Mouse (Mus musculus) T-helper 2 cell (primary cell): ENCODE data around the gene Frmd4a.

Experiments
- in situ Hi-C: fragments of 300-600 bp; cut with MboI, MseI; formaldehyde crosslinking; loops from one replicate; pipeline ENCODE4 v1.15.1; 2025; ENCODE audit warnings: high pct_unique_total_duplicates

Gene Frmd4a

DNA sequence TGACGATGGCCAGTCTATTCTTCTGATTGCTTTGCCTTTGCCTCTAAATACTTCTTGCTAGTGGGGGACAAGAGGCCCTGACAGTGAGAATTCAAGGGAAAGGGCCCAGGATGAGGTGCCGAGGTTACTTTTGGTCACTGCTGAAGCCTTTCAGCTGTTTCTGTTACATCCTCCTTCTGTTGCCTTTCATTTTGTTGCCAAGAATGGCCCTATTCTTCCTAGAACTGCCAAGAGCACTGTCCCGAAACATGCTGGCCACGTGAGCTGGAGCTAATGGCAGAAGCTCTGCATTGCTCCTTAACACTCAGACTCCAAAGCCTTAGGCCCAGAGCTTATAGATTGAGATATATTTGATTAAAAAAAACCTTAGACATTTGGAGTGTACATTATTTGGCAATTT, 178.5 kb downstream of the Frmd4a start:
- in situ Hi-C loops, result no loop called here

DNA sequence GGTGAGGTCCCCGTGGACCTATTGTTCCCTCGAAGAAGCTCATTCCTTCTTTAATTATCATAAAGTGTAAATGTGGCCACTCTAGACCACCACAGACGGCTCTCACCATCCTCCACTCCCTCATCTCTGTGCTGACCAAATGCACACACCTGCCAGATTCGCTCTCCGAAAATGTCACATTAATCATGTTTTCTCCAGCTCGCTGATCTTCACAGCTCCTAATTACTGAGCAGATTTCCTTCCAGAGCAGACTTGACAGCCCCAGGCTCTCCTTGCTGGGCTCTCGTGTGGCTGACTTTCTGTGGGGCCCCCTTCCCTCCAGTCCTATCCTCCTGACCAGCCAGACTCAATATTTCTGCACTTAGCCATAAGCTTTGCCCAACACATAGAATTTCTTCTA, 191.7 kb downstream of the Frmd4a start:
- in situ Hi-C loops, result no loop called here

DNA sequence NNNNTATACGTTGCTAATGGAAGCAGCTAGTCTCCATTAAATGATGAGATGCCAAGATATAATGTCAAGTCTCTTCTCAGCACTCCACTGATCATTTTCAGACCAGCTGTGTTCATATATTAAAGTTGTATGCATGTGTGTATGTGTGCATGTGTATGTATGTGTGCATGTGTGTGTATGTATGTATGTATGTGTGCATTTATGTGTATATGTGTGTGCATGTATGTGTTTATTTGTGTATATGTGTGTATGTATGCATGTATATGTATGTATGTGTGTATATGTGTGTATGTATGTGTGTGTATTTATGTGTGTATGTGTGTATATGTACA, 204.9 kb downstream of the Frmd4a start:
- in situ Hi-C loops, result no loop called here

DNA sequence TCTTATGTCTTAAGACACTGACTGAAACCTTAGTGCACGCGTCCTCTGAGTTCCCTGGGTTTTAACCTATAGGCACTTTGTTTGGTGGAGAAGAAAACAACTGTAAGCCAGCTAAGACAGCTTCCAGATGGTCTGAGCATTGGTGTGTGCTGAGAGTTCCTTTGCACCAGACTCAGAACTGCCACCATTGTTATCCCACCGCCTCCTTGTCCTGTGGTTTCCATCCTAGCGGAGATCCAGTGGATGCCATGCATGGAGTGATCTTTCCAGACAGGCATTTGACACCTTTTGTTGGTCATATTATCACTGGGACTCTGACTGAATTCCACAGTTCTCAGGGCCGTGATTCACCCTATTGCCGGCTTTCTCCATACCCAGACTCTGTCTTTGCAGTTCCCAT, 205.8 kb downstream of the Frmd4a start:
- in situ Hi-C loops, result no loop called here

DNA sequence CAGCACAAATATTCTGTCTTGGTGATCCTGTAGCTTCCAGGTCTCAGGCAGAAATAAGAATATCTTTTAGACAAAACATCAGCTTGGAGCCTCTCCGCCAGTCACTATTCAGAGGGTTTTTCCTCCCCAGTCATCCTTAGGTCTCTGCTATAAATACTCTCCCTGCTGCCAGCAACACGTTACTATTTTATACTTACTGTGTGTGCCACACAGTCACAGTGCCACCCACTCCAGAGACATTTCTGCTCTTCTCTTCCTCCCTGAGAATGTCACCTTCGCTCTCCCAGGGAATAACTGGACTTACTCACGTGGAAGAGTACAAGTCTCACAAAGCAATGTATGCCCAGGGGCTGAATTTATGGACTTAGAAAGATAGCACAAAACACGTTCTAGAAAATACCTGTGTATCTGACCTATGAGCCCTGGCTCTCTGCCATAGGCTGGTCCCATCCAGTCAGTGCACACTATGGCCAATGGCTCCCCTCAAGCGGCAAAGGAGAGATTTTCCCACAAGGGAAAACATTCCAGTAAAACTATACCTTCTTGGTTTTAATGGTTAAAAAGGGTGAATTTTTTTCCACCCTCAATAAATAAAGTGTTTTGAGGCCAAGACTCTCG, 209.5 kb downstream of the Frmd4a start:
- in situ Hi-C loops, result no loop called here

DNA sequence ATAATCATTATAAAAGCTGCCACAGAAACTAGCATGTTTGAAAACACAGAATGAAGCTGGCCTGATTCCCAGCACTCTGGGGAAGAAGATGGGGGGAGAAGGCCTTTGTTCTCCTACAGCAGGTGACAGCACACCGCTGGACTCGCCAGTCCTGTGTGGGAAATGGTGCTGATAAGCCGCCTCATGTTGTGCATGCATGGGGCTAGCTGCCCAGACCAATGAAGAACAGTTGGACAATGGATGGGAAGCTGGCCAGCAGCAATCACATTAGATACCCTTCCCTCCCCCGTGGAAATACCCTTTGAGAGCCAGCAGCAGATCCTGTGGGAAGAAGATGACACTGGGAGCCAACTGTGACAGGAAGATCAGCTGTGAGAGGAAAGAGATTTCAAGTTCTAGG, 210.0 kb downstream of the Frmd4a start:
- in situ Hi-C loops, result no loop called here

DNA sequence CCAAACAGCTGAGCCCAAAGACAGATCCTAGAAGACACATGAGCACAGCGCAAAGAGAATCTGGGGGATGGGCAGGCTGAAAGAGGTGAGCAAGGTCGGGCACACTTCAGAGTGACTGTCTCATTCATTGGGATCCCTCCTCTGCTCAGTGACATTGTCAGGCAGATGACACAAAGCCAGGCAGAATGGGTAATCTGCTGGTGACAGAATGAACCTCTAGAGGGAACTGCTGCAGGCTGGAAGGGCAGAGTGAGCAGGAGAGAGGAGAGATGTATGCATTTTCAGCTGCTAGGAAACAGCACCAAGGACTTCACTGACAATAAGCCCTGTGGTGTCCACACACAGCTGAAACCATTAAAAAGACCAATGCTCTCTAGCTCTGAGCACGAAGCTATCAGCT, 211.0 kb downstream of the Frmd4a start:
- in situ Hi-C loops, result no loop called here

DNA sequence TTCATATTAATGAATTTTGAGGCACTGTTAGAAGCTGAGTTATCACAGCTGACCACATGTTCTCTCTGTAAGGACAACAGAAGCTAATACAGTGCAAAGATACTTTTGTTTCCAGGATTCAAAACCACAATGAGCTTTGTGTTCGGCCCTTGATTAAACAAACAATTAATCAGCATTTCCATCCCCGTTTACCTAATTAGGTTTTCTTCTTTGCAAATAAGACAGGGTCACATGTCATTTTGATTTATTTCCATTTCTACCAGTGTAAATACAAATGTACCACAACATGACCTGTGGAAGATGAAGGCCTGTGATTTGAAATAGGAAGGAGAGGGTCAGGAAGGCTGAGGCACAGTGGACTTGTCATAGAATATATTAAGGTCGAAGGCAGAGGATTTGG, 214.8 kb downstream of the Frmd4a start:
- in situ Hi-C loops, result no loop called here

DNA sequence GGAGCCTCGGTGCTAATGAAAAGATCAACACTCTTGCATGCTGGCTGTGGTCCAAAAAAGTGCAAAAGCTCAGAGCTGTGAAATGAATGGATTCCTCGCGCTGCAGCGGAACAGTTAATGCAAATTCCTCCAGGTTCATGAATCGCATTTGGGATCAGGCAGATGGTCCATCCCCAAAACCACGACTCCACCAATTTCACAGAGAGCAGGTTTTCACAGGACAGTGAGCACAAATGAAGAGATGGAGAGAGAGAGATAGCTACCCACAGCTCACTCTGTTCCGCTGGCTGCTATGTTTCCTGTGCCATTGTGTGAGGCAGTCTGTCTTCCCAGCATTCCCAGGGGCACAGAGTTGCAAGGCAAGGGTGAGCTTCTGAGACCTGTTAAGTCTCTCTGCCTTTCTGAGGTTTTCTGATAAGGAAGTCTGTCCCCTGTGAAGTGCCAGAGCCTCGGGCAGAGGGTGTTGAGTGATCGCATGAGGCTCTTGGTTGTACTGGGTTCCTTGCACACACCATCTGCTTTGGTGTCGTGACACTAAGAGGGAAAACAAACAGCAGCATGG, 215.3 kb downstream of the Frmd4a start:
- in situ Hi-C loops, result no loop called here

DNA sequence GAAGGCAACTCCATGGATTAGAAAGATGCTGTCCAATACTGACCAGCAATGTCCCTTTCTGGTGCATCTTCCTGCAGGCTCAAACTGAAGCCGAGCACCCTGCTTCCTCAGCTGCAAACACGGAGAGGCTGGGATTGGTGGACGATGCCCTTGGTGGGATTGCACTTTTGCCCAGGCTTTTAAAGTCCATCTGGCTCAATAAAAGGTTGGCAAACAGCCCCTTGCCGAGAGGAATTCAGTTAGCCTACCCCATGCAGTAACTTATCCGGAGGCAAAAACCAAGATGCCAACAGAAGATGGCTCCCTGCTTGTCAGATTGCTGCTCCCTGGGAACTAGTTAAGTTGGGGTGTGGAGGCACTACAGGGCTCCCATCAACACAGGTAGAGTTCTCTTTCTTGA, 220.2 kb downstream of the Frmd4a start:
- in situ Hi-C loops, result no loop called here

DNA sequence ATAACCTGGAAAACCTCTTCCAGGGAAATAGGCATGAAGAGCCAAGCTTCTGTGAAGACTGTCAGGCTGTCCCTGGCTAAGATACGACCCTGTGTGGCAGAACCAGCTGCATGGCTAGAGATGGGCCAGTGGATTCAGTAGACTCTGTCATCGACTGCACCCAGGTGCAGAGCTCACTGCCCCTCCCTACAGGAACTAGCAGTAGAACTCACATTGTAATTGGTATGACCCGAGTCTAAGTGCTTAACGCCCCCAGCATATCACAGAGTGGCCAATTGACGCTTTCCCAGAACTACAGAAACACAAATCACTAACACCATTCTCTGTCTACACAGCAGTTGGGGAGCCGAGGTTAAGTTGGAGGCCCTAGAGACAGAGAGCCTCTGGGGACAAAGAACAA, 232.2 kb downstream of the Frmd4a start:
- in situ Hi-C loops, result no loop called here

DNA sequence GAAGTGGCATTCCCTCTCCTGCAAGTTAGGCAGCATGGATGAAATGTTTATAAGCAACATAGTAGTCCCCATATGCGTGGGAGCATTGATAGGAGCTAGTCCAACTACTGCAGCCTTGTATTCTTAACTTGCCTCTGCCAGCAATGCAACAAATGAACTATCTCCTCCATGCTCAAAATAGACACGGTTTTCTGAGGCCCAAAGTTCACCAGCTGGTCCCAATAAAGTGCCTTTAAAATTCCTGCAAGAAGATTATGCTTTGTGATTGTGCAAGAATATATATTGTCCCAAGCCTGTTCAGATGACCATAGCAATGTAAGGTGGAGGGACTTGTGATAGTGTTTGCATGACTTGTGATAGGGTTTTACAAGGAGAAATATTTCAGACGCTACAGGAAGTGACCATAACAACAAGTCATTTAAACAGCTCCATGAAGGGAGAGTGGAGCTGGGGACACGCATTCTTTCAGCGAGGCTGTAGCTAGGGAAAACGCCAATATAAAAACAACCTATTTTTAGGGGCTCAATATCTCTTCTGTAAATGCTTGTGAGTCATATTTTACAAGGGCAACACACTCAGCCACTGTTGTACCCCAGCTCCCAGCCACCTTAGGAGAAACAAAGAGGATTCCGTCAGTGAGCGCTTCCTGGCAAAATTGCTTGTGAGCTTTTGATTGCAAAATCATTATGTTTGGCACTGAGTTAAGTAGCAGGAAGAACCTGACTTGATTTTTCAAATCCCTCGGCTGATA, 235.2 kb downstream of the Frmd4a start:
- in situ Hi-C loops, result no loop called here

DNA sequence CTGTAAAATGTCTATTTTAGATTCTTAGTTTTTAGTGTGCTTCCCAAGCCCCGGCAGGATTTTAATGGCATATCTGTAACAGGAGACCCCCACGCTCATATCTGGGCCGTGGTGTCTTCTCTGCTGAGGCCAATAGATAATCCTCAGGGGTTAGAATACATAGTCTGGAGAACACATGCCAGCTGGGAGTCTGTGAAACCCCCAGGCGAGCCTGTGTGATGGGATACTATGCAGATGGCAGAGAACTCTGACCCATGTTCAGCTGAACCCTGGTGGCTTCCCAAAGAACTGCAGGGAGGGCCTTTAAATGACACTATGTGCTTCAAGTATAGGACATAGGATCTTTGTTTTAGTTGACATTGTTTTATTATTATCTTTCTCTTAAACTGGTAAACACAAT, 235.8 kb downstream of the Frmd4a start:
- in situ Hi-C loops, result no loop called here

DNA sequence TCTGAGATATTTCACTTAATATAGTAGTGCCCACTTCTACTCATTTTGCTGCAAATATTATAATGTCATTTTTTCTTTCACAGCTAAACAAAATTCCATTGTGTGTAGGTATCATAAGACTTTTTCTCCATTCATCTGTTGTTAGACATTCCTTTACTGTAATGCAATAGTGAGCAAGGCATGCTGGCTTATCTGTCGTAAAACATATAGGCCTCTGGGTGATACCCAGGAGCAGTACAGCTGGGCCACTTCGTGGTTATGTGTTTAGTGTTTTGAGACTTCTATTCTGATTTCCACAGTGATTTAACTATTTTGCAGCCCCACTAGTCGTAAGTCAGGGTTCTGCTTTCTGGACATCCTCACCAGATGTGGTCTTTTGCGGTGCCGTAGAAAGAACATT, 236.6 kb downstream of the Frmd4a start:
- in situ Hi-C loops, result no loop called here

DNA sequence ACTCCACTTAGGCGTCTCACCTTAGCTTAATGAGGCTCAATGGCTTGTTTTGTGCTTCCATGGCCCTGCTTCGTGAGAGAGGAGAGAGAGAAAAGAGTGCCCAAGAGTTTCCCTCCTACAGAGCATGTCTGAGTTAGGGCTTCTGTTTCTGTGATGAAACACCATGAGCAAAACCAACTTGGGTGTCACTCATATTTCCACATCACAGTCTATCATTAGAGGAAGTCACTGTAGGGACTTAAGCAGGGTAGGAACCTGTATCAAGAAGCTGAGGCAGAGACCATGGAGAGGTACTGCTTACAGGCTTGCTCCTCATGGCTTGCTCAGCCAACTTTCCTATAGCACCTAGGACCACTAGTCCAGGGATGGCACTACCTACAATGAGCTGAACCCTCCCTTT, 238.7 kb downstream of the Frmd4a start:
- in situ Hi-C loops, result loop anchor here (5.0 kb wide), 1 partner anchor 76 kb away; no protein-coding TSS in a partner anchor

DNA sequence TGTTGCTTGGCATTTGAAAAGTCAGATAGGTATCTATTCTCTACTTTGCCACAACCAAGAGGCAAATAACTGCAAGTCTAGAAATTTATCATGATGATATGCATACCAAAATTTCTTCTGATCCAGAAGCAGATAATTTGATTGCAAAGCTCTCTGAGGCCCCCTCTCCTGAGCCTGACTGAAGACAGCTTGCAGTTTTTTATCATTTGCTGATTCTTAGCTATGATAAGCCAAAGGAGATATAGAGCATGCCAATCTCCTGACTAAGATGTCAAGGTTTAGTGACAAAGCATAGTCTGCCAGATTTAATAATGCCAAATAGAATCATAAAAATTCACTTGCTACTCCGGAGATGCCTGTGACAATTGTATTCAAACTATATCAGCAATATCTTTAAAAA, 240.1 kb downstream of the Frmd4a start:
- in situ Hi-C loops, result loop anchor here (5.0 kb wide), 1 partner anchor 75 kb away; no protein-coding TSS in a partner anchor

DNA sequence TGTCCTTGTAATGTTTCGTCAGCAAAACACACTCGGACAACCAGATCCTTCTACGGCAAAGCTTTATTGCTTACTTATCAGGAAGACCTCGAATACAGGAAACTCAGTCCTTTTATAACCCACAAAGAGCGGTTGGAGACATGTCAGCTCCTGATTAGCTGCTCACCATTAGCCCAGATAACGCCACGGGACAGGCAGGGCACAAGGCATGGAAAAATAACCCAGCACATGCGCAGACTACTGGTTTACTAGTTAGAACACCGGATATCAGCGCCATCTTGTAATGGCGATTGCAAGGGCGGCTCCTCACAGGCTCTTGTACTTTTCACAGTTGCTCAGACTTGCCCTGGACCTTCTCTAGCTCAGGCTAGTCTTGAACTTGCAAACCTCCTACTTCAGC, 241.3 kb downstream of the Frmd4a start:
- in situ Hi-C loops, result loop anchor here (5.0 kb wide), 1 partner anchor 73 kb away; no protein-coding TSS in a partner anchor

DNA sequence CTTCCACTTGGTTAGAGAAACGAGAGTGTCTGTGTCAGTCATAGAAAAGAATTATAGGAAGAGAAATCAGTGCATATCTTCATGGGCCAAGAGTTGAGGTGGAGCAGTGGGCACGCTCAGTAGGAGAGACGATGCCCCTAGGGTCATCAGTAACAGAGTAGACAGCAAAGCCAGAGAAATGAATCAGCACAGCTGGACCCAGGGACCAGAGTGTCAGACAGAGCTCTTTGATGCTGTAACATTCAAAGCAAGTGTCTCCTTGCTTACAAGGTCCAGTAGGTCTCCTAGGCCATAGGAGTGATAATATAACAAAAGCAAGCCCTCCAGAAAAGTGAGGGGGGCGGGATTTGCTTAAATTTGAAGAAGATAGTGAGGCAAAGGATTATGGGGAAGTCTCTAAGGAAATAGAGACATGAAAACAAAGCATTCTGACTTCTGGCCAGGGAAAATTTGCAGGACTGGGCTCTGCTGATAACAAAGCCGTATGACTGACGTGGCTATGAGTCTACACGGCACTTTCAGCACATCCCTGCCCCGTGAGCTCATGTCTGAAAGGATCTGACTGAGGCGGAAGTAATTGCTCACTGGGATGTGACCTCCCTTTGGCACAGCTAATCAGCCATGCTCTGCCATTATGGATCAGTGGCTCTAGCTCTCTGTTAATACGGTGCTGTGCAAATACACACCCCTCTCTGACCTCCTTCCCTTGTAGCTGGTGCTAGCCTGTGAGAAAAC, 243.0 kb downstream of the Frmd4a start:
- in situ Hi-C loops, result no loop called here

DNA sequence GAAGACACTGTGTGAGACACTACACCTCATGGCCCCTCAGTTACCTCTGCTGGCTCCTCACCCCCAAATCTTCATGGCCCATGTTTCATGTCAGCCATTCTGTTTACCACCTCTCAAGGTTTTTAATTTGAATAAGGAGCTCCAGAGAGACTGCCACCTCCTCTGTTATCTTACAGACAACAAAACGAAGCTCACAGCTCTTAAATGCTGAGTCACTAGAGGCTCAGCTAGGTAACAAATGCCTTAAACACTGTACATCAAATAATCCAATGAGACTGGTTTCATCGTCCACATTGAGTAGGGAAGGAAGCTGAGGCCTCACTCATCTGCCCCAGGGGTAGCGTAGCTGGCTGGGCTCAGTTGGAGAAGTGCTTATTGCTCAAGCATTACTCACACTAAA, 245.2 kb downstream of the Frmd4a start:
- in situ Hi-C loops, result no loop called here

DNA sequence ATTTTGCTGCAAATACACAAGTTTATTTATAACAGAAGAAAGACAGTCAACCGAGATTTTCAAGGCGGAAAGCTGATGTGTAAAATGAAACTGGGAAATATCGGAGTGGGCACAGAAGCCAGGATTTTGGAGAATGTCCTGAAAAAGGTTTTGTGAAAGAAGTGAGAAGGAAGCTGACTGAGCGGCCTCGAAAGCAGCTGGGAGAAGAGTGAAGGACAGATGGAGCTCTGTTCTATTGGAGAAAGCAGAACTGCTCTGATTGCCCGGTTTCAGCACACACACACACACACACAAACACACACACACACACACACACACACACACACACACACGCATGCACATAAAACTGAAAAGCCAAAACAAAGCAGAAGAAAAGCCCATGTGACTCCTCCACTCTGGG, 249.9 kb downstream of the Frmd4a start:
- in situ Hi-C loops, result no loop called here

DNA sequence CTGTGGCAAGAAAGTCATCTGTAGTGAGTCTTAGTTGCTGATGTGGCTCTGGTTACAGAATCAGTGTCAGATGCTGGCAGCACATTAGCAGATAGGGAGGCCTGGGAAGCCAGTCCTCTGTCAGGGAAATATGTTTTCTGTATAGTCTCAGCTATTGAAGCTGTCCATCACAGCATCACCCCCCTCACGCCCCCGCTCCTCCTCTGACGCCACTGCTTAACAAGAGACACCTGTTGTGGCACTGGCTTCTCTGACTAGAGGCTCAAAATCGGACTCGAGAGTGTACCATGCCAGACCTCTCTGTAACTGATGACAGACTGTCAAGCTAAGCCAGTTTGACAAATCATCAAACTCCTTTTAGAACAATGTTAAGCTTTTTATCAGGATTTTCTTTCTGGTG, 265.3 kb downstream of the Frmd4a start:
- in situ Hi-C loops, result no loop called here

DNA sequence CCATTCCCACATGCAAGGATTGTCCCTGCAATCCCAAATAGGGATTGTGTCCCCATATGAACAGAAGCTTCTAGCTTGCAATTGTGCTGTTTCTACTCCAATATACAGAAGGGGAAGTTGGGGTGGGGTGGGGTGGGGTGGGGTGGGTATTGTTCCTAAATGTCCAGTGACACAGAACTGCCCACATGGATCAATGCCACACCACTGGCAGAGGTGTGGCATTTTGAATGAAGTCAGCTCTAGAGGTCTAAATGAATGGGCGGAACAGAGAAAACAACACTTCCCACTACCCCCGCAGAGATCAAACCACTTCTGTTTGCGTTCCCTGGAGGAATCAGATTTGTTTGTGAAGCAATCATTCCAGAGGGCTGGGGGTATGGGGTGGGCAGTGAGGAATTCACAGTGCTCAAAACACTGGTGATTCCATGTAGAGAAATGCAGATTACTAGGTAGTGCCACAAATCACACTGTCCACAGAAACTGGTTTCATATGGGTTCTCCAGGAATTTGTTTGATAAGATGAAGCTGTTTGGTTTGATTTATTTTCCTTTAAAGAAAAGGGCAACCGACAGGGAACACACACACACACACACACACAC, 268.3 kb downstream of the Frmd4a start:
- in situ Hi-C loops, result no loop called here
